Mouse (Mus musculus) brown adipose tissue, adult 24 weeks (tissue): ENCODE measurements around the gene Chd2. TPM values are rescaled to one million over a fixed set of nuclear protein-coding genes. Genes with fewer than 3 reads are reported as not detected.
"Not testable (repeated sequence)": the region's sequence is repeated elsewhere in the genome, so short reads cannot be mapped to it uniquely, and the experiment has no call there.

ENCODE experiments used
- H3K27ac ChIP-seq: fragments of 200-500 bp; replicated peaks from 2 replicates; pipeline ENCODE4 v1.5.1; 2012; ENCODE audit warnings: low read depth, mild to moderate bottlenecking, low read length
- H3K4me1 ChIP-seq: fragments of 200-500 bp; 2 replicates; pipeline ENCODE4 v1.6.1; 2012; ENCODE audit warnings: low read length, mixed read lengths; ENCODE audit not compliant: control insufficient read depth, insufficient read depth, insufficient read length
- H3K4me3 ChIP-seq: fragments of 200-500 bp; 2 replicates; pipeline ENCODE4 v1.5.1; 2012; ENCODE audit warnings: low read depth, mild to moderate bottlenecking, low read length, moderate library complexity; ENCODE audit not compliant: insufficient read depth
- polyA plus RNA-seq: library from polyadenylated mRNA; stranded (reverse); fragments of >200 nt; gene quantifications from 2 replicates; pipeline ENCODE4 v1.2.4, GENCODE M21; 2012; ENCODE audit not compliant: missing spikeins, insufficient read depth, insufficient read length

The Chd2 gene
- polyA plus RNA-seq, 1 experiment = 22.6 TPM

GRCm38 (mm10) chr7:73528377-73528894, 13.2 kb downstream of the Chd2 start:
- not testable (repeated sequence) for H3K4me3 ChIP-seq, H3K27ac ChIP-seq
- peaks cover 22% of the 10 kb centered on the region for H3K4me1 ChIP-seq

GRCm38 (mm10) chr7:73527225-73527624, 14.4 kb downstream of the Chd2 start:
- H3K4me1 ChIP-seq = peaks cover 18% of the 10 kb centered on the region
- no peak overlapping the region for H3K4me3 ChIP-seq
- H3K27ac ChIP-seq = no peak overlapping the region; the same call in 1 of the 2 replicates

GRCm38 (mm10) chr7:73524454-73524952, 17.1 kb downstream of the Chd2 start:
- H3K4me1 ChIP-seq = peaks cover 5% of the 10 kb centered on the region
- no peak overlapping the region for H3K4me3 ChIP-seq
- H3K27ac ChIP-seq = peak overlapping the region; percentile 92

- H3K27ac ChIP-seq = peak overlapping the region; percentile 66; the same call in 1 of the 2 replicates
- H3K4me3 ChIP-seq = no peak overlapping the region
- H3K4me1 ChIP-seq = peaks cover 5% of the 10 kb centered on the region
Observed at GRCm38 (mm10) chr7:73523608-73524259, 17.9 kb downstream of the Chd2 start.

- Histone ChIP-seq H3K27ac (no peak overlapping the region), H3K4me3 (no peak overlapping the region), H3K4me1 (peaks cover 5% of the 10 kb centered on the region)
Observed at GRCm38 (mm10) chr7:73523183-73523582, 18.4 kb downstream of the Chd2 start.

GRCm38 (mm10) chr7:73521277-73522193, 20.1 kb downstream of the Chd2 start:
- peaks cover 7% of the 10 kb centered on the region for H3K4me1 ChIP-seq
- H3K27ac ChIP-seq = no peak overlapping the region; the same call in 1 of the 2 replicates
- no peak overlapping the region for H3K4me3 ChIP-seq

GRCm38 (mm10) chr7:73520231-73520630, 21.4 kb downstream of the Chd2 start:
- H3K27ac ChIP-seq = no peak overlapping the region
- H3K4me1 ChIP-seq = peaks cover 7% of the 10 kb centered on the region
- H3K4me3 ChIP-seq = no peak overlapping the region

GRCm38 (mm10) chr7:73519060-73519796, 22.4 kb downstream of the Chd2 start:
- Histone ChIP-seq H3K27ac (no peak overlapping the region), H3K4me1 (peaks cover 5% of the 10 kb centered on the region), H3K4me3 (no peak overlapping the region)

GRCm38 (mm10) chr7:73518373-73518980, 23.2 kb downstream of the Chd2 start:
- not testable (repeated sequence) for H3K4me1 ChIP-seq, H3K27ac ChIP-seq, H3K4me3 ChIP-seq

- Histone ChIP-seq H3K4me1 (peaks cover 5% of the 10 kb centered on the region), H3K27ac (peak overlapping the region; percentile 18), H3K4me3 (no peak overlapping the region)
Observed at GRCm38 (mm10) chr7:73517432-73518054, 24.1 kb downstream of the Chd2 start.

- Histone ChIP-seq H3K4me3 (no peak overlapping the region), H3K27ac (peak overlapping the region; percentile 47; the same call in 1 of the 2 replicates), H3K4me1 (peaks cover 5% of the 10 kb centered on the region)
Observed at GRCm38 (mm10) chr7:73516820-73517219, 24.8 kb downstream of the Chd2 start.

- no peak overlapping the region for H3K4me3 ChIP-seq
- H3K4me1 ChIP-seq = peaks cover 2% of the 10 kb centered on the region; the same call in 1 of the 2 replicates
- H3K27ac ChIP-seq = no peak overlapping the region
Observed at GRCm38 (mm10) chr7:73514560-73514959, 27.1 kb downstream of the Chd2 start.

- no peak overlapping the region for H3K4me3 ChIP-seq
- H3K27ac ChIP-seq = no peak overlapping the region
- H3K4me1 ChIP-seq = peaks cover 2% of the 10 kb centered on the region; the same call in 1 of the 2 replicates
Observed at GRCm38 (mm10) chr7:73512422-73512821, 29.2 kb downstream of the Chd2 start.

GRCm38 (mm10) chr7:73508688-73509087, 32.9 kb downstream of the Chd2 start:
- Histone ChIP-seq H3K4me1 (peaks cover 3% of the 10 kb centered on the region; the same call in 1 of the 2 replicates), H3K27ac (no peak overlapping the region), H3K4me3 (no peak overlapping the region)
